Mouse (Mus musculus): Measurements from ENCODE around the gene Phf21a.

The Phf21a gene

GRCm38 (mm10) chr2:92402591-92403326, 309.8 kb downstream of the Phf21a start:
- no peak for DNase-seq (ENCODE audit: low read depth)

- no peak for DNase-seq (ENCODE audit: low read depth)
Observed at GRCm38 (mm10) chr2:92403776-92404319, 310.9 kb downstream of the Phf21a start.

GRCm38 (mm10) chr2:92404737-92405136, 311.8 kb downstream of the Phf21a start:
- DNase-seq (ENCODE audit: low read depth), result no peak

- no peak for DNase-seq (ENCODE audit: low read depth)
Observed at GRCm38 (mm10) chr2:92405687-92406086, 312.8 kb downstream of the Phf21a start.

- no peak for DNase-seq (ENCODE audit: low read depth)
Observed at GRCm38 (mm10) chr2:92408309-92409045, 315.6 kb downstream of the Phf21a start.

- DNase-seq (ENCODE audit: low read depth), result no peak
Observed at GRCm38 (mm10) chr2:92411705-92412104, 318.8 kb downstream of the Phf21a start.

Measured in 416B (cell line).